Mouse (Mus musculus) c-Kit-positive CD71-positive TER-119-positive erythroid progenitor cells, embryonic 14.5 days (primary cell): ENCODE measurements at regions not wholly inside any gene's neighbourhood (a gene's known extent, or its start where the extent isn't known, plus 50 kb on each side); places are given as distances from the start of the nearest gene placed in this dataset.

ENCODE experiments used
- DNase-seq: peaks from one replicate; pipeline ENCODE4 v3.0.0-alpha.2; 2013; ENCODE audit warnings: low spot score

GRCm38 (mm10) chr8:41703927-41704924 lies 287.4 kb upstream of the Frg1 start:
- no peak for DNase-seq
